Mouse (Mus musculus): Measurements from ENCODE around the gene Lypd6b. TPM values are rescaled to one million over a fixed set of nuclear protein-coding genes. Genes with fewer than 3 reads are reported as not detected.

Lypd6b gene
- total RNA-seq, 1 experiment from 2014 or later, result 1.2 TPM

GRCm38 (mm10) chr2:49952632-49953293 lies 165.3 kb downstream of the Lypd6b start:
- no peak for ATAC-seq (replicated peaks in 1 of 2; ENCODE audit: insufficient read depth in 1 of 2, low FRiP score in 2 of 2, low TSS enrichment in 1 of 2, low read depth in 1 of 2, poor library complexity in 2 of 2, severe bottlenecking in 2 of 2)

DNA sequence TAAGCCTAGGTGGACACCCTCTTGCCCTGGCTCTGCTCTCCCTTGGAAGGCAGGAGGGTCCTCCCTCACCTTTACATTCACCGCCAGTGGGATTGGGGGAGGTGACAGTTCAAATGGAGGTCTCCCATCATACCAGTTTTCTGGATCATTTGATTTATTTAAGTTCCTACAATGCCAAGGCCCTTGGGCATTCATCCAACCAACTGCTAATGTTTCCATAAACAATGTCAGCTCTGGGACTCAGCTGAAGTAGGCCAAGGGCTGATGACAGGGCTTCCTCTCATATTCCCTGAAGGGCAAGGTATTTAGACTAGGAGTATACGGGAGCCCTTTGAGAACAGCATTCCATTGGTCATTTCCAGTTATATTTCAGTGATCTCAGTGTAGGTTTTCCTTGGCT lies 170.0 kb downstream of the Lypd6b start:
- ATAC-seq (replicated peaks in 1 of 2; ENCODE audit: insufficient read depth in 1 of 2, low FRiP score in 2 of 2, low TSS enrichment in 1 of 2, low read depth in 1 of 2, poor library complexity in 2 of 2, severe bottlenecking in 2 of 2), result no peak

- no peak for ATAC-seq (replicated peaks in 1 of 2; ENCODE audit: insufficient read depth in 1 of 2, low FRiP score in 2 of 2, low TSS enrichment in 1 of 2, low read depth in 1 of 2, poor library complexity in 2 of 2, severe bottlenecking in 2 of 2)
These were observed 174.5 kb downstream of the Lypd6b start for GRCm38 (mm10) chr2:49961991-49962390.

DNA sequence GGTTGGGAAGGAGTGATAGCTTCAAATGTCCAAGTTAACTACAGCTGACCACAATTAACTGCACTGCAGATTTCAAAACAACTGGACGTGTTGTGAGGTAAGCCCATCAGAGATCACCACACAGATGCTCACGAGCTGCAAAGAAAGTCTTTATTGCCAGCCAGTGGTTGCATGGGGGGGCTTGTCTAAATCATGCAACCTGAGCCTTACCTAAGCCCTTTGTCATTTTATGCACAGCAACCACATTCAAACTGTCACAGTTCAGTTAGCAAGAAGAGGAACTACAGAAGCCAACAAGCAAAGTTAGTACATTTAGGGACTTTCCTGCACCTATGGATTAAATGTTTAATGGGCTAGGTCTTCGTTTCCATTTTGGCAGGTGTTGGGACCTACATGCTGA lies 177.4 kb downstream of the Lypd6b start:
- ATAC-seq (replicated peaks in 1 of 2; ENCODE audit: insufficient read depth in 1 of 2, low FRiP score in 2 of 2, low TSS enrichment in 1 of 2, low read depth in 1 of 2, poor library complexity in 2 of 2, severe bottlenecking in 2 of 2), result peak in 1 of 2 experiments; percentile 37; a peak in 1 of 4 replicates

GRCm38 (mm10) chr2:49967748-49968147 lies 180.3 kb downstream of the Lypd6b start:
- ATAC-seq (replicated peaks in 1 of 2; ENCODE audit: insufficient read depth in 1 of 2, low FRiP score in 2 of 2, low TSS enrichment in 1 of 2, low read depth in 1 of 2, poor library complexity in 2 of 2, severe bottlenecking in 2 of 2), result no peak

DNA sequence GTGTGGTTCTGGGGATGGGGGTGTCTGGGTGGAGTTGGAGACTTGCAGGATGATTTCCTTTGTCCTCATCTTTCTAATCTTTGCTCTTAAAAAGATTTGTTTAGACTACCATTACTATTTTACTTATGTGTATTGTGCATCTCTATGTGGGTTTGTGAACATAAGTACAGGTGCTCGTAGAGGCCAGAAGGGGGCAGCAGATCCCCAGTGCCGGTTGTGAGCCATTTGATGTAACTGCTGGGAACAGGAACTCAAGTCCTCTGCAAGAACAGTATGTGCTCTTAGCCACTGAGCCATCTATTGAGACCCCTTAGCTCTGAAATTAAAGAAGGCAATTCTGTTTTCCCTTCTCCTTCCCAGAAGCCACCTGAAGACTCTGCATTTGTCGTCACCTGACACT lies 183.5 kb downstream of the Lypd6b start:
- no peak for ATAC-seq (replicated peaks in 1 of 2; ENCODE audit: insufficient read depth in 1 of 2, low FRiP score in 2 of 2, low TSS enrichment in 1 of 2, low read depth in 1 of 2, poor library complexity in 2 of 2, severe bottlenecking in 2 of 2)

DNA sequence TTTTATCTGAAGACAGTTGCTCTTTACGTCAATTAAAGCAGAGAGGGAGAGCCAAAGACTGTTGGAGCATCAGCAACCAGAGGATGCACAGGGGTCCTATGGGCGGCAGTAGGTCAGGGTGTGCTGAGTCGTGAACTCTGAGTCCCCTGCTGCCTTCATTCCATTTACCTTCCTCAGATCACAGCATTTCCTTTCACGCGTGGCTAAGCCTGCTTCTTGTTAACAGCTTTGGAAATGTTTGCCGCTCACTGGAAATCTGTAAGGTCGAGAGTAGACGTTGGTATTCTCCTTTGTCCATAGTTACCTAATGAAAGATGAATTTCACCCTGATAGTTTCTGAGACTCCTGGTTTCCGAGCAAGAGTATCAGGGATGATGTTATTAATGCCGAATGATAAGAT lies 191.1 kb downstream of the Lypd6b start:
- ATAC-seq (replicated peaks in 1 of 2; ENCODE audit: insufficient read depth in 1 of 2, low FRiP score in 2 of 2, low TSS enrichment in 1 of 2, low read depth in 1 of 2, poor library complexity in 2 of 2, severe bottlenecking in 2 of 2), result no peak

- no peak for ATAC-seq (replicated peaks in 1 of 2; ENCODE audit: insufficient read depth in 1 of 2, low FRiP score in 2 of 2, low TSS enrichment in 1 of 2, low read depth in 1 of 2, poor library complexity in 2 of 2, severe bottlenecking in 2 of 2)
These were observed 192.5 kb downstream of the Lypd6b start for GRCm38 (mm10) chr2:49979991-49980390.

- no peak for ATAC-seq (replicated peaks in 1 of 2; ENCODE audit: insufficient read depth in 1 of 2, low FRiP score in 2 of 2, low TSS enrichment in 1 of 2, low read depth in 1 of 2, poor library complexity in 2 of 2, severe bottlenecking in 2 of 2)
These were observed 195.5 kb downstream of the Lypd6b start for GRCm38 (mm10) chr2:49983021-49983420.

- ATAC-seq (replicated peaks in 1 of 2; ENCODE audit: insufficient read depth in 1 of 2, low FRiP score in 2 of 2, low TSS enrichment in 1 of 2, low read depth in 1 of 2, poor library complexity in 2 of 2, severe bottlenecking in 2 of 2), result no peak
These were observed 197.3 kb downstream of the Lypd6b start for GRCm38 (mm10) chr2:49984780-49985179.

- ATAC-seq (replicated peaks in 1 of 2; ENCODE audit: insufficient read depth in 1 of 2, low FRiP score in 2 of 2, low TSS enrichment in 1 of 2, low read depth in 1 of 2, poor library complexity in 2 of 2, severe bottlenecking in 2 of 2), result no peak
These were observed 208.4 kb downstream of the Lypd6b start for GRCm38 (mm10) chr2:49995841-49996240.

- no peak for ATAC-seq (replicated peaks in 1 of 2; ENCODE audit: insufficient read depth in 1 of 2, low FRiP score in 2 of 2, low TSS enrichment in 1 of 2, low read depth in 1 of 2, poor library complexity in 2 of 2, severe bottlenecking in 2 of 2)
These were observed 209.7 kb downstream of the Lypd6b start for GRCm38 (mm10) chr2:49997216-49997615.

Other genes starting within 250 kb of the Lypd6b start
- 0.45 and 2.4 TPM in 2 replicates for gene Kif5c, start 168.4 kb upstream of the Lypd6b start, total RNA-seq (2017)

Data from hematopoietic stem cell, adult 5-6 weeks (primary cell).